Mouse (Mus musculus) erythroblast, adult 5-6 weeks (primary cell): ENCODE measurements around the gene Faxc. TPM values are rescaled to one million over a fixed set of nuclear protein-coding genes. Genes with fewer than 3 reads are reported as not detected.

Experiments
- ATAC-seq: replicated peaks from 2 replicates; pipeline ENCODE4 v1.8.0; 2016; ENCODE audit warnings: moderate number of reproducible peaks, mild to moderate bottlenecking, moderate TSS enrichment, inconsistent platforms; ENCODE audit not compliant: poor library complexity, low FRiP score, severe bottlenecking
- total RNA-seq, 2 experiments: library from RNA; stranded (forward) in 1 of 2; stranded (reverse) in 1 of 2; fragments of 150-400 nt in 1 of 2; fragments of 200-764, 138-1000 nt in 1 of 2; gene quantifications; 2 replicates each; pipeline versions ENCODE4 v1.2.3 to v1.2.4; 2015 to 2017; ENCODE audit warnings: low replicate concordance in 2 of 2

Gene Faxc
- total RNA-seq (2015; ENCODE audit: low replicate concordance) = not detected in 2 replicates
- 0.28 TPM in 1 of 2 replicates, not detected in the other for total RNA-seq (2017; ENCODE audit: low replicate concordance)

GRCm38 (mm10) chr4:21930971-21931771, at the start of gene Faxc:
Gene Faxc, plus strand, starts transcription at chr4:21931329.
- ATAC-seq = no peak

DNA sequence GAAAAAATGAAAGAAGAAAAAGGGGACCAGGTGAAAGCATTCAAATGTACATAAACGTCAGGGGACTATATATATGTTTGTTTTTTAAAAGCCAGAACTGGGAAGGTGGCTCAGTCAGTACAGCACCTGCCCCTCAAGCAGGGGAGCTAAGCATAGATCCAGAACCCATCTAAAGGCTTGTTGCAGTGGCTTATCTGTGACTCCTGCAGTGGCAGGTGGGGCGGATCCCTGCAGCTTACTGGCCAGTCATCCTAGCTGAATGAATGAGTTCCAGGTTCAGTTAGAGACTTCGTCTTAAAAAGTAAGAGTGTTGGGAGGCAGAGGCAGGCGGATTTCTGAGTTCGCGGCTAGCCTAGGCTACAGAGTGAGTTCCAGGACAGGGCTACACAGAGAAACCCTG, 48.3 kb upstream of the Faxc start:
- ATAC-seq = no peak

- ATAC-seq = no peak
Measured at GRCm38 (mm10) chr4:21885831-21886230, 45.3 kb upstream of the Faxc start.

DNA sequence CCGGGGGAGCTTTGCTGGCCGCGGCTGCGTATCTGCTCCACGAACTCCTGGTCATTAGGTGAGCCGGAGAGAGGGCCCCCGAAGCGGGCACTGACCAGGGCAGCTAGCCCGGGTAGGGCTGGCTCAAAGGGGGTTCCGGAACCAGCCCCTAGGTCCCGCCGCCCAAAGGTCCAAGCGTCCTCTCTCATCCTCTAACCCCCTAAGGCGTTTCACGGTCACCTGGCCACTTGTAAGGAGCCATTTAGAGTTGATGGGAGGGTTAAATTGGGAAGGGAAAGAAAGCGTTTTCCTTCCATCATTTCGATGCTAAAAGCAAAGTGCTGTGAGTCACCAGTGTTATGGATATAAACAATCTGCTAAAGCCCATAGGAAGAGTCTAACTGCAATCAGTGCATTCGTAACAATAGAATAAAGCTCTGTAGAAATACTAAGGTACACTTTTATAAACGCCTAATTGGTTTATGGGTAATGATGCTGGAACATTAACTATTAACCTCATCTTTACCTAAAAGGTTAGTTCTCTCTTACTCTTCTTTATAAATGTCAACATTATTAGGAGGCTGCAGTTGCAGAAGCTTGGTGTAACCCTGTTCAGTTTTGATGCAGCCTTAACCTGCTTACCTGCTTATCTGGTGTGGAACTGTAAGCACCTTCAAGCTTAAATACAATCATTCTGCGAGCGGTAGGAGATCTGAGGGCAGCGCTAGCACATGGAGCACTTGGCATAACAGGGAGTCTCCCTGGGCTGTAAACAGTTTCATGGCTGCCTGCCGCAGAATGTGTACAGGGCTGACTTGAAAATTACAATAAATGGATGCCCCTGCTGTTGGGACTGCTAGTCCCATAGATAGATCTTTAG, 872 bp downstream of the Faxc start:
- ATAC-seq = no peak

GRCm38 (mm10) chr4:21935378-21935777, 4.2 kb downstream of the Faxc start:
- ATAC-seq = no peak

- ATAC-seq = no peak
Measured at GRCm38 (mm10) chr4:21936424-21936823, 5.3 kb downstream of the Faxc start.

DNA sequence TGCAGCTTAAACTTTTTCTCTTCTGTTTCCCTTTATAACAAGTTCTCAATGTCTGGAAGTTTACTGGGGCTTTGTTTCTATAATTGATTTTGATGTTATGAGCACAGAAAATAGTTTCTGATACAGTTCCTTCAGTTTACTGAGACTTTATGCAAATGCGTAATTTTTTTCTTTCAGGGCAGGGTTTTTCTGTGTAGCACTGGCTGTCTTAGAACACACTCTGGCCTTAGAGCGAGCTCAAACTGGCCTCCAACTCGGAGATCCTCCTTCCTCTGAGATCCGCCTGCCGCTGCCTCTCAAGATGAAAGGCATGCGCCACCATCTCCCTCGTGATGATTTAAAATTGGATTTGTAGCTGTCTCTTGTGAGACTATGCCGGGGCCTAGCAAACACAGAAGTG, 6.8 kb downstream of the Faxc start:
- no peak for ATAC-seq

GRCm38 (mm10) chr4:21944672-21945071, 13.5 kb downstream of the Faxc start:
- no peak for ATAC-seq

- no peak for ATAC-seq
Measured at GRCm38 (mm10) chr4:21951444-21951843, 20.3 kb downstream of the Faxc start.

DNA sequence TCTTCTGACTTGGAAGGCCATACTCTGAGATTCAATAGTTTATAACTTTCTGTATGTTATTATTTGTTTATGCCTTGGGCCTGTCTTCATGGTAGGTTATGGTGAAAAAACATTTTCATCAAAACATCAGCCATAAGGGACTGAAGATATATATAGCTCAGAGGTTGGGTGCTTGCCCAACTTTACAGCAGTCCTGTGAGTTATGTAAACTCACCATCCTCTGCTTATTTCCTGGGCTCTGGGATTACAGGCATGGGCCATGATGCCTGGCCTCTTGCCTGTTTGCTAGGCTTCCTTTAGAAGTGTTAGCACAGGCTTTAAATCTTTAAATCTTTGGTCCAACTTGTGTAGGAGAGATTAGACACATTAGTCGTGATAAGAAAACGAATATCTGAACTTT, 21.1 kb downstream of the Faxc start:
- ATAC-seq = no peak

GRCm38 (mm10) chr4:21957570-21958321, 26.6 kb downstream of the Faxc start:
- no peak for ATAC-seq

GRCm38 (mm10) chr4:21971949-21972348, 40.8 kb downstream of the Faxc start:
- no peak for ATAC-seq

DNA sequence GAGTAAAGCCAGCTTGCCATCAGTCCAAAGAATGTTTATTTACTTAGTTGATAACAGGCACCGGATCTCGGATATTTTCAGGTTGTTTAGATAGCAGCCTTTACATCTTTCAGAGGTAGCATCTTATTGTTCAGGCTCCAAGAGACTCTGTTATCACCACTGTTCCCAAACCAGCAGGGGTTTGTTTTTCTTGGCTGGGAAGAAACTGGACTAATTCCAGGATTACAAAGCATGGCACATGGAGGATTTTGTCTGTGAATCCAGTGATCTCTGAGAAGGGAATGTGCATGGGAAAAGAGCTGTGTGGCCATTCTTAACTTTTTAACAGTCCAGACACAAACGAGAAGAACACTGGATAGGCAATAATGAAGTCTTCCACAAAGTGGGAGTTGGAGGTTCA, 43.0 kb downstream of the Faxc start:
- ATAC-seq = no peak

DNA sequence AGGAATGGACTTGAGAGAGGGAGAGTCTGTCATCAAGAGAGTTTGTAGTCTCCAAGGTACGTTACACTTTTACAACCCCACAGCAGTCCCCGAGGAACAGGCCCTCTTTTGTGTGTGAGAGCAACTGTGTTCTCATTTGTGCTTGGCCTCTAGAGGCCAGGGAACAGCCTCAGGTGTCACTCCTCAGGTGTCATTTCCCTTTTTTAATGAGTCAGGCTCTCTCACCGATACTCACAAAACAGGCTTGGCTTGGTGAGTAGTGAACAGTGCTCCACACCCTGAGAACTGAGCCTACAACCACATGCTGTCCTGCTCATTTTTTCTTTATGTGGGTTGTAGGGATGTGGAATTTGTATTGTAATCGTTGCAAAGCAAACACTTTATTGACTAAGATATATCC, 49.3 kb downstream of the Faxc start:
- no peak for ATAC-seq

- ATAC-seq = no peak
Measured at GRCm38 (mm10) chr4:21982449-21982848, 51.3 kb downstream of the Faxc start.

- no peak for ATAC-seq
Measured at GRCm38 (mm10) chr4:21986857-21987256, 55.7 kb downstream of the Faxc start.

- ATAC-seq = no peak
Measured at GRCm38 (mm10) chr4:21987460-21987859, 56.3 kb downstream of the Faxc start.

GRCm38 (mm10) chr4:21989571-21990091, 58.5 kb downstream of the Faxc start:
- no peak for ATAC-seq

- ATAC-seq = no peak
Measured at GRCm38 (mm10) chr4:21990580-21991235, 59.6 kb downstream of the Faxc start.
